Mouse (Mus musculus) CH12.LX (cell line): Measurements from ENCODE around the gene Spi1. TPM values are rescaled to one million over a fixed set of nuclear protein-coding genes. Genes with fewer than 3 reads are reported as not detected.

ENCODE experiments used
- DNase-seq: peaks from one replicate; pipeline ENCODE4 v3.0.0-alpha.2; 2013; ENCODE audit errors: extremely low read depth
- H3K27ac ChIP-seq: 2 replicates; pipeline ENCODE4 v1.5.1; 2012; ENCODE audit warnings: low read depth, mild to moderate bottlenecking, control low read depth, moderate library complexity; ENCODE audit not compliant: insufficient read depth
- H3K27me3 ChIP-seq: replicated peaks from 2 replicates; pipeline ENCODE3; 2012; ENCODE audit warnings: inconsistent platforms
- H3K36me3 ChIP-seq, 2 experiments: replicated peaks in 1 of 2; 2 replicates each; pipeline versions ENCODE3 to v1.6.1; 2012; ENCODE audit warnings: inconsistent platforms in 1 of 2, low read length in 1 of 2, mild to moderate bottlenecking in 1 of 2, mixed read lengths in 1 of 2, moderate library complexity in 1 of 2; ENCODE audit not compliant: control insufficient read depth in 1 of 2, insufficient read depth in 1 of 2
- H3K4me1 ChIP-seq, 2 experiments: 2 replicates each; pipeline ENCODE4 v1.6.1; 2012; ENCODE audit warnings: inconsistent platforms in 1 of 2, moderate library complexity in 1 of 2; ENCODE audit not compliant: insufficient read depth in 2 of 2, control insufficient read depth in 1 of 2
- H3K4me2 ChIP-seq: 2 replicates; pipeline ENCODE4 v1.6.1; 2012; ENCODE audit warnings: low read depth, mild to moderate bottlenecking, control low read depth; ENCODE audit not compliant: poor library complexity, insufficient read depth, severe bottlenecking
- H3K4me3 ChIP-seq, 3 experiments: fragments of 150-350 bp in 1 of 3; sonication (generic) in 1 of 3; replicated peaks in 1 of 3; 2 replicates each; pipeline versions ENCODE3 to v1.5.1; 2011 to 2012; ENCODE audit warnings: low read depth in 2 of 3, low read length in 2 of 3, mild to moderate bottlenecking in 2 of 3, moderate library complexity in 2 of 3, control low read depth in 1 of 3, improper control_type of control experiment in 1 of 3, inconsistent platforms in 1 of 3, mixed read lengths in 1 of 3; ENCODE audit not compliant: poor library complexity in 1 of 3
- H3K79me2 ChIP-seq: replicated peaks from 2 replicates; pipeline ENCODE4 v1.6.1; 2012; ENCODE audit warnings: mild to moderate bottlenecking, moderate library complexity; ENCODE audit not compliant: control insufficient read depth, poor library complexity, insufficient read depth, severe bottlenecking; ENCODE audit errors: extremely low read depth
- H3K9ac ChIP-seq: 2 replicates; pipeline ENCODE4 v1.6.1; 2012; ENCODE audit warnings: low read depth, mild to moderate bottlenecking, control low read depth, moderate library complexity; ENCODE audit not compliant: insufficient read depth
- H3K9me3 ChIP-seq: replicated peaks from 2 replicates; pipeline ENCODE3; 2012; ENCODE audit warnings: low read length, inconsistent platforms, mixed read lengths
- BHLHE40 ChIP-seq: IDR thresholded peaks from 2 replicates; pipeline ENCODE4 v1.6.1; 2011; ENCODE audit warnings: mild to moderate bottlenecking, low read depth, low read length, improper control_type of control experiment
- CHD1 ChIP-seq: IDR thresholded peaks from 2 replicates; pipeline ENCODE4 v1.6.1; 2012; ENCODE audit warnings: low read depth, low read length, improper control_type of control experiment, inconsistent platforms
- CHD2 ChIP-seq: IDR thresholded peaks from 2 replicates; pipeline ENCODE4 v1.6.1; 2011; ENCODE audit warnings: low read length, improper control_type of control experiment
- CTCF ChIP-seq, 2 experiments: IDR thresholded peaks in 1 of 2; conservative IDR thresholded peaks in 1 of 2; 2 replicates each; pipeline ENCODE4 v1.5.1; 2011 to 2012; ENCODE audit warnings: low read depth in 2 of 2, low read length in 2 of 2, improper control_type of control experiment in 1 of 2, inconsistent platforms in 1 of 2, mild to moderate bottlenecking in 1 of 2, moderate library complexity in 1 of 2
- EP300 ChIP-seq: IDR thresholded peaks from 2 replicates; pipeline ENCODE4 v1.6.1; 2011; ENCODE audit warnings: low read length, improper control_type of control experiment
- HCFC1 ChIP-seq: IDR thresholded peaks from 2 replicates; pipeline ENCODE4 v1.6.1; 2012; ENCODE audit warnings: low read depth, mild to moderate bottlenecking, inconsistent platforms, low read length, improper control_type of control experiment
- JUN ChIP-seq: IDR thresholded peaks from 2 replicates; pipeline ENCODE4 v1.6.1; 2011; ENCODE audit warnings: low read depth, mild to moderate bottlenecking, low read length, improper control_type of control experiment, moderate library complexity; ENCODE audit not compliant: insufficient read depth
- JUND ChIP-seq: conservative IDR thresholded peaks from 2 replicates; pipeline ENCODE4 v1.6.1; 2011; ENCODE audit warnings: low read depth, low read length, improper control_type of control experiment
- KAT2A ChIP-seq: IDR thresholded peaks from 2 replicates; pipeline ENCODE4 v1.6.1; 2012; ENCODE audit warnings: low read length, improper control_type of control experiment, inconsistent platforms; ENCODE audit not compliant: insufficient replicate concordance
- MAFK ChIP-seq: IDR thresholded peaks from 2 replicates; pipeline ENCODE4 v1.6.1; 2011; ENCODE audit warnings: low read length, improper control_type of control experiment; ENCODE audit not compliant: insufficient replicate concordance
- MEF2A ChIP-seq: IDR thresholded peaks from 2 replicates; pipeline ENCODE4 v1.6.1; 2014; ENCODE audit warnings: low read depth, mild to moderate bottlenecking, inconsistent platforms, low read length, improper control_type of control experiment, borderline replicate concordance
- MXI1 ChIP-seq: IDR thresholded peaks from 2 replicates; pipeline ENCODE4 v1.6.1; 2011; ENCODE audit warnings: mild to moderate bottlenecking, low read depth, low read length, improper control_type of control experiment
- MYC ChIP-seq: IDR thresholded peaks from 2 replicates; pipeline ENCODE4 v1.6.1; 2011; ENCODE audit warnings: low read depth, mild to moderate bottlenecking, improper control_type of control experiment, low read length
- POLR2A ChIP-seq: IDR thresholded peaks from 2 replicates; pipeline ENCODE4 v1.6.1; 2011; ENCODE audit warnings: low read depth, mild to moderate bottlenecking, improper control_type of control experiment, low read length
- RCOR1 ChIP-seq: conservative IDR thresholded peaks from 2 replicates; pipeline ENCODE4 v1.6.1; 2012; ENCODE audit warnings: low read depth, mild to moderate bottlenecking, inconsistent platforms, low read length, improper control_type of control experiment
- SIN3A ChIP-seq: IDR thresholded peaks from 2 replicates; pipeline ENCODE4 v1.6.1; 2012; ENCODE audit warnings: low read length, improper control_type of control experiment, inconsistent platforms
- SMC3 ChIP-seq: IDR thresholded peaks from 2 replicates; pipeline ENCODE4 v1.6.1; 2011; ENCODE audit warnings: low read depth, low read length, improper control_type of control experiment
- USF1 ChIP-seq: IDR thresholded peaks from 2 replicates; pipeline ENCODE4 v1.6.1; 2014; ENCODE audit warnings: low read depth, mild to moderate bottlenecking, inconsistent platforms, low read length, improper control_type of control experiment
- USF2 ChIP-seq: conservative IDR thresholded peaks from 2 replicates; pipeline ENCODE4 v1.6.1; 2011; ENCODE audit warnings: low read depth, low read length, improper control_type of control experiment
- ZC3H11A ChIP-seq: IDR thresholded peaks from 2 replicates; pipeline ENCODE4 v1.6.1; 2012; ENCODE audit warnings: low read depth, mild to moderate bottlenecking, inconsistent platforms, low read length, improper control_type of control experiment
- ZKSCAN1 ChIP-seq: IDR thresholded peaks from 2 replicates; pipeline ENCODE4 v1.6.1; 2012; ENCODE audit warnings: low read depth, inconsistent platforms, low read length, improper control_type of control experiment, borderline replicate concordance
- dilution Hi-C: fragments of 300-500 bp; cut with MboI; formaldehyde crosslinking; loops from 2 replicates; pipeline ENCODE4 v1.14.3; 2020; ENCODE audit warnings: low sequenced_read_pairs; ENCODE audit not compliant: extremely low pct_unique_long_range_greater_than_20kb, extremely low pct_ligation_motif_present
- in situ Hi-C: fragments of 300-500 bp; cut with MboI; formaldehyde crosslinking; loops from 3 replicates; pipeline ENCODE4 v1.14.3; 2019; ENCODE audit warnings: low sequenced_read_pairs, low pct_ligation_motif_present, low pct_unique_long_range_greater_than_20kb, mixed read lengths
- polyA plus RNA-seq: library from polyadenylated mRNA; unstranded; fragments of >175 nt; gene quantifications from 2 replicates; pipeline ENCODE4 v1.2.1, GENCODE M21; 2012; ENCODE audit warnings: low read depth; ENCODE audit not compliant: insufficient read length
- total RNA-seq, 2 experiments: library from RNA; depleted of rRNA; stranded (reverse); fragments of 300-350 nt in 1 of 2; fragments of >200 nt in 1 of 2; gene quantifications; 2 replicates each; pipeline ENCODE4 v1.2.3; 2012 to 2014

The Spi1 gene
- total and polyA plus RNA-seq, 3 experiments, result 24.7 to 45.7 (median 42.6) TPM

DNA sequence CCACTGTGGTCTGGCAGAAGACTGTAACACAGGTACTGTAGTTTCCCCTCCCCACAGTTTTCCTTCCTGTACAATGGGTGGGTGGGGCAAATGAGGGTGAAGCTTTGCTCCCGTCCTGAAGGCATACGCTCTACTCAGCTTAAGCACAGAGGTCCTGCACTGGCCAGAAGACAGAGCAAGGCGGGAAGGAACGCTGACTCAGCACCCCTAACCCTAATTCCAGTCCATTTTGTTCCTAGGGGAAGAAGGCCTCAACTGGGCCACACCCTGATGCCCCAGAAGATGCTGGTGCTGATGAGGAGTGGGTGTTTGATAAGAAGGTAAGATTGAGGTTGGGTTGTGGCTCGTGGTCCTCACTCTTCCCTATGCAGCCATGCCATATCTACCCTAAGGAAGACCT is 46.6 kb downstream of the Spi1 start:
- no peaks in the 10 kb centered on the region for H3K79me2 ChIP-seq
- no peak overlapping the region for H3K4me2 ChIP-seq
- H3K4me3 ChIP-seq, result no peak overlapping the region
- no peaks in the 10 kb centered on the region for H3K9me3 ChIP-seq
- H3K4me1 ChIP-seq, result no peaks in the 10 kb centered on the region
- H3K9ac ChIP-seq, result no peak overlapping the region
- peak; percentile 77; the same call in 1 of the 2 replicates for TF ChIP-seq MAFK
- TF ChIP-seq BHLHE40, result no peak
- dilution Hi-C loops, result no loop called here
- in situ Hi-C loops, result no loop called here
- no peak overlapping the region for H3K27ac ChIP-seq
- H3K36me3 ChIP-seq, result peaks cover 0 to 41% of the 10 kb centered on the region in 2 experiments
- DNase-seq, result no peak
- no peaks in the 10 kb centered on the region for H3K27me3 ChIP-seq

DNA sequence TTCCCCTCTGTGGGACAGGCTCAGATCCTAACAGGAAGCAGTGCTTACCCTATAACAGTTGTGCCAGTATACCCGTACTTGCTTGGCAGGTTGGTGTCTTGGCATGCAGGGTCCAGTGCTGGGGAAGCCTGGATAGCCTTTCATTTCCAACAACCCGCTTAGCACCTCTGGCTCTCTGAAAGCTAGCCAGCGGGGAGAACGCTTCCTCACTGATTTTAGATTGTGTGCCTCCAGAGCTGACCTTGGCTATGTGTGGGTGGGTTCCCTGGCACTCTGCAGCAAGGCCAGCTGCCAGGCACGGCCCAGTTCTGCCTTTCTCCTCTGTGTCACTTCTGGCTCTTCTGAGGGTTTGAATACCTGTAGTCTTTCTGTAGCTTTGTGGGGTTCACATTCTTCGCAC is 47.9 kb downstream of the Spi1 start:
- Histone ChIP-seq H3K9me3 (no peaks in the 10 kb centered on the region), H3K4me1 (no peaks in the 10 kb centered on the region)
- no peak for DNase-seq
- TF ChIP-seq CTCF (conservative IDR thresholded peaks at IDR 0.05 in 1 of 2, IDR thresholded peaks at IDR 0.05 in 1 of 2; ENCODE audit: low read depth in 2 of 2, low read length in 2 of 2) (no peak), HCFC1 (no peak)
- TF ChIP-seq, all 38 proteins: peak for 0
- Histone ChIP-seq H3K9ac (no peak overlapping the region), H3K79me2 (no peaks in the 10 kb centered on the region), H3K27me3 (no peaks in the 10 kb centered on the region), H3K27ac (no peak overlapping the region), H3K4me3 (no peak overlapping the region), H3K36me3 (peaks cover 0 to 43% of the 10 kb centered on the region in 2 experiments), H3K4me2 (no peak overlapping the region)
- in situ Hi-C loops, result no loop called here
- dilution Hi-C loops, result no loop called here

DNA sequence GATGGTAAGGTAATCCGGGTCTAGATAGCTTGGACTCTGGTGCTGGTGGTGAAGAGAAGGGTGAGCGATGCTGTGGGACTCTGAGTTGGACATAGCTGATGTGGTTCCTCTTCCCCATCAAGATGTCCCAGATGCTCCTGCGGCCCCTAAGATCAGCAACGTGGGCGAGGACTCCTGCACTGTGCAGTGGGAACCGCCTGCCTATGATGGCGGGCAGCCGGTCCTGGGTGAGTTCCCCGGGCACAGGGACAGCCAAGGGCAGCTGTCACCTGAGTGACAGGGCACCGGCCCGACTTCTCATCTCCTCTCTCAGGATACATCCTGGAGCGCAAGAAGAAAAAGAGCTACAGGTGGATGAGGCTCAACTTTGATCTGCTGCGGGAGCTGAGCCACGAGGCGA is 49.1 kb downstream of the Spi1 start:
- no peaks in the 10 kb centered on the region for H3K9me3 ChIP-seq
- no peak overlapping the region for H3K4me2 ChIP-seq
- no peaks in the 10 kb centered on the region for H3K27me3 ChIP-seq
- peaks cover 0 to 2% of the 10 kb centered on the region in 2 experiments; a peak in 2 of 4 replicates for H3K4me1 ChIP-seq
- H3K4me3 ChIP-seq, result no peak overlapping the region
- no peak for DNase-seq
- H3K79me2 ChIP-seq, result no peaks in the 10 kb centered on the region
- dilution Hi-C loops, result no loop called here
- no peak overlapping the region for H3K27ac ChIP-seq
- in situ Hi-C loops, result no loop called here
- H3K9ac ChIP-seq, result no peak overlapping the region
- H3K36me3 ChIP-seq, result peaks cover 6 to 47% of the 10 kb centered on the region in 2 experiments
- TF ChIP-seq CTCF (conservative IDR thresholded peaks at IDR 0.05 in 1 of 2, IDR thresholded peaks at IDR 0.05 in 1 of 2; ENCODE audit: low read depth in 2 of 2, low read length in 2 of 2) (no peak), JUN (no peak), POLR2A (no peak), BHLHE40 (no peak), SMC3 (no peak), KAT2A (no peak), JUND (no peak), SIN3A (no peak), CHD1 (no peak), RCOR1 (no peak), MEF2A (no peak), CHD2 (no peak), MXI1 (no peak), MYC (no peak), USF1 (no peak), EP300 (no peak), HCFC1 (no peak), ZC3H11A (no peak), USF2 (no peak), ZKSCAN1 (no peak)
